Mouse (Mus musculus) MEL (cell line): ENCODE data around the gene Rbbp6. TPM values are rescaled to one million over a fixed set of nuclear protein-coding genes. Genes with fewer than 3 reads are reported as not detected.

Experiments used
- DNase-seq: peaks from one replicate; pipeline ENCODE4 v3.0.0; 2011; ENCODE audit warnings: low read depth, low spot score
- H3K27ac ChIP-seq: 2 replicates; pipeline ENCODE4 v1.5.1; 2012; ENCODE audit warnings: low read depth, mild to moderate bottlenecking, control low read depth, low read length, moderate library complexity; ENCODE audit not compliant: control insufficient read depth
- H3K27me3 ChIP-seq, 2 experiments: fragments of 150-350 bp in 1 of 2; sonication (generic) in 1 of 2; 2 replicates each; pipeline ENCODE4 v1.6.1; 2012; ENCODE audit warnings: low read length in 2 of 2, mild to moderate bottlenecking in 2 of 2, improper control_type of control experiment in 1 of 2, moderate library complexity in 1 of 2; ENCODE audit not compliant: insufficient read depth in 2 of 2, control insufficient read depth in 1 of 2
- H3K36me3 ChIP-seq, 2 experiments: 2 replicates each; pipeline ENCODE4 v1.6.1; 2012 to 2014; ENCODE audit warnings: low read length in 2 of 2, improper control_type of control experiment in 1 of 2, inconsistent platforms in 1 of 2, mild to moderate bottlenecking in 1 of 2; ENCODE audit not compliant: insufficient read depth in 2 of 2, control insufficient read depth in 1 of 2
- H3K4me1 ChIP-seq, 2 experiments: fragments of 150-350 bp in 1 of 2; sonication (generic) in 1 of 2; 2 replicates each; pipeline ENCODE4 v1.6.1; 2012; ENCODE audit warnings: low read length in 2 of 2, improper control_type of control experiment in 1 of 2, mild to moderate bottlenecking in 1 of 2; ENCODE audit not compliant: insufficient read depth in 2 of 2, control insufficient read depth in 1 of 2
- H3K4me3 ChIP-seq, 2 experiments: fragments of 150-350 bp in 1 of 2; sonication (generic) in 1 of 2; 2 replicates each; pipeline ENCODE4 v1.5.1; 2012; ENCODE audit warnings: low read depth in 2 of 2, low read length in 2 of 2, mild to moderate bottlenecking in 2 of 2, moderate library complexity in 2 of 2, control low read depth in 1 of 2, improper control_type of control experiment in 1 of 2; ENCODE audit not compliant: control insufficient read depth in 1 of 2, insufficient read depth in 1 of 2
- H3K79me2 ChIP-seq: 2 replicates; pipeline ENCODE4 v1.6.1; 2012; ENCODE audit warnings: mild to moderate bottlenecking, low read length, moderate library complexity; ENCODE audit not compliant: control insufficient read depth, poor library complexity, insufficient read depth
- H3K9ac ChIP-seq: 2 replicates; pipeline ENCODE4 v1.6.1; 2012; ENCODE audit warnings: low read depth, mild to moderate bottlenecking, control low read depth, low read length, moderate library complexity; ENCODE audit not compliant: control insufficient read depth, poor library complexity, severe bottlenecking
- H3K9me3 ChIP-seq: fragments of 150-350 bp; sonication (generic); replicated peaks from 2 replicates; pipeline ENCODE4 v1.6.1; 2012; ENCODE audit warnings: mild to moderate bottlenecking, low read length, improper control_type of control experiment, moderate library complexity; ENCODE audit not compliant: insufficient read depth
- BHLHE40 ChIP-seq: IDR thresholded peaks from 2 replicates; pipeline ENCODE4 v1.6.1; 2012; ENCODE audit warnings: low read depth, mild to moderate bottlenecking, inconsistent platforms, low read length, improper control_type of control experiment, borderline replicate concordance
- CHD1 ChIP-seq: IDR thresholded peaks from 2 replicates; pipeline ENCODE4 v1.6.1; 2012; ENCODE audit warnings: low read depth, mild to moderate bottlenecking, inconsistent platforms, low read length, improper control_type of control experiment
- CHD2 ChIP-seq: IDR thresholded peaks from 2 replicates; pipeline ENCODE4 v1.6.1; 2011; ENCODE audit warnings: low read length, improper control_type of control experiment
- CTCF ChIP-seq, 3 experiments: IDR thresholded peaks in 2 of 3; conservative IDR thresholded peaks in 1 of 3; 2 replicates each; pipeline ENCODE4 v1.5.1; 2011 to 2012; ENCODE audit warnings: low read length in 3 of 3, low read depth in 2 of 3, mild to moderate bottlenecking in 2 of 3, improper control_type of control experiment in 1 of 3, inconsistent platforms in 1 of 3, mixed read lengths in 1 of 3, moderate library complexity in 1 of 3; ENCODE audit not compliant: control insufficient read depth in 1 of 3, insufficient read depth in 1 of 3, poor library complexity in 1 of 3, severe bottlenecking in 1 of 3
- E2F4 ChIP-seq: IDR thresholded peaks from 2 replicates; pipeline ENCODE4 v1.6.1; 2011; ENCODE audit warnings: low read depth, low read length, improper control_type of control experiment, borderline replicate concordance
- ELF1 ChIP-seq: IDR thresholded peaks from 2 replicates; pipeline ENCODE4 v1.6.1; 2014; ENCODE audit warnings: low read depth, mild to moderate bottlenecking, inconsistent platforms, low read length, improper control_type of control experiment, moderate library complexity
- ETS1 ChIP-seq: IDR thresholded peaks from 2 replicates; pipeline ENCODE4 v1.6.1; 2012; ENCODE audit warnings: low read depth, mild to moderate bottlenecking, inconsistent platforms, low read length, improper control_type of control experiment, moderate library complexity
- HCFC1 ChIP-seq: IDR thresholded peaks from 2 replicates; pipeline ENCODE4 v1.6.1; 2012; ENCODE audit warnings: low read depth, mild to moderate bottlenecking, inconsistent platforms, low read length, improper control_type of control experiment, moderate library complexity
- JUND ChIP-seq: IDR thresholded peaks from 2 replicates; pipeline ENCODE4 v1.6.1; 2011; ENCODE audit warnings: low read depth, mild to moderate bottlenecking, improper control_type of control experiment, low read length
- MAZ ChIP-seq: IDR thresholded peaks from 2 replicates; pipeline ENCODE4 v1.6.1; 2012; ENCODE audit warnings: low read depth, mild to moderate bottlenecking, inconsistent platforms, low read length, improper control_type of control experiment
- MEF2A ChIP-seq: IDR thresholded peaks from 2 replicates; pipeline ENCODE4 v1.6.1; 2014; ENCODE audit warnings: low read depth, mild to moderate bottlenecking, inconsistent platforms, low read length, improper control_type of control experiment; ENCODE audit not compliant: poor library complexity, insufficient replicate concordance, severe bottlenecking; ENCODE audit errors: extremely low read depth
- MYC ChIP-seq: IDR thresholded peaks from 2 replicates; pipeline ENCODE4 v1.6.1; 2011; ENCODE audit warnings: low read depth, mild to moderate bottlenecking, low read length, improper control_type of control experiment, moderate library complexity
- NELFE ChIP-seq: IDR thresholded peaks from 2 replicates; pipeline ENCODE4 v1.6.1; 2011; ENCODE audit warnings: low read depth, low read length, improper control_type of control experiment
- POLR2A ChIP-seq, 2 experiments: IDR thresholded peaks; 2 replicates each; pipeline ENCODE4 v1.6.1; 2011 to 2012; ENCODE audit warnings: low read length in 2 of 2, mild to moderate bottlenecking in 2 of 2, control low read depth in 1 of 2, improper control_type of control experiment in 1 of 2, low read depth in 1 of 2, moderate library complexity in 1 of 2; ENCODE audit not compliant: control insufficient read depth in 1 of 2, insufficient read depth in 1 of 2, poor library complexity in 1 of 2
- POLR2AphosphoS2 ChIP-seq: IDR thresholded peaks from 2 replicates; pipeline ENCODE4 v1.6.1; 2011; ENCODE audit warnings: low read length, improper control_type of control experiment
- RAD21 ChIP-seq: IDR thresholded peaks from 2 replicates; pipeline ENCODE4 v1.6.1; 2011; ENCODE audit warnings: mild to moderate bottlenecking, low read depth, low read length, improper control_type of control experiment
- SIN3A ChIP-seq: IDR thresholded peaks from 2 replicates; pipeline ENCODE4 v1.6.1; 2012; ENCODE audit warnings: low read length, improper control_type of control experiment, inconsistent platforms
- SMC3 ChIP-seq: IDR thresholded peaks from 2 replicates; pipeline ENCODE4 v1.6.1; 2011; ENCODE audit warnings: low read depth, low read length, improper control_type of control experiment
- TAL1 ChIP-seq: IDR thresholded peaks from 2 replicates; pipeline ENCODE4 v1.6.1; 2012; ENCODE audit warnings: mild to moderate bottlenecking, inconsistent platforms, low read length, moderate library complexity, mixed read lengths
- TBP ChIP-seq: IDR thresholded peaks from 2 replicates; pipeline ENCODE4 v1.8.0; 2011; ENCODE audit warnings: low read depth, low read length, improper control_type of control experiment
- USF1 ChIP-seq: IDR thresholded peaks from 2 replicates; pipeline ENCODE4 v1.6.1; 2014; ENCODE audit warnings: low read depth, mild to moderate bottlenecking, inconsistent platforms, low read length, improper control_type of control experiment, moderate library complexity
- USF2 ChIP-seq, 2 experiments: IDR thresholded peaks; 2 replicates each; pipeline ENCODE4 v1.6.1; 2011 to 2012; ENCODE audit warnings: improper control_type of control experiment in 2 of 2, low read length in 2 of 2, borderline replicate concordance in 1 of 2, inconsistent platforms in 1 of 2, low read depth in 1 of 2, mild to moderate bottlenecking in 1 of 2; ENCODE audit not compliant: insufficient read depth in 1 of 2
- ZC3H11A ChIP-seq: IDR thresholded peaks from 2 replicates; pipeline ENCODE4 v1.6.1; 2012; ENCODE audit warnings: low read depth, mild to moderate bottlenecking, inconsistent platforms, low read length, improper control_type of control experiment
- ZKSCAN1 ChIP-seq: IDR thresholded peaks from 2 replicates; pipeline ENCODE4 v1.6.1; 2012; ENCODE audit warnings: low read depth, mild to moderate bottlenecking, inconsistent platforms, low read length, improper control_type of control experiment, moderate library complexity
- ZMIZ1 ChIP-seq: IDR thresholded peaks from 2 replicates; pipeline ENCODE4 v1.6.1; 2012; ENCODE audit warnings: low read depth, mild to moderate bottlenecking, inconsistent platforms, low read length, improper control_type of control experiment, moderate library complexity
- ZNF384 ChIP-seq: IDR thresholded peaks from 2 replicates; pipeline ENCODE4 v1.6.1; 2012; ENCODE audit warnings: low read depth, mild to moderate bottlenecking, inconsistent platforms, low read length, improper control_type of control experiment
- polyA plus RNA-seq, 2 experiments: library from polyadenylated mRNA; stranded (reverse) in 1 of 2; unstranded in 1 of 2; fragments of >175 nt in 1 of 2; fragments of >200 nt in 1 of 2; gene quantifications; 2 replicates each; pipeline versions ENCODE4 v1.2.1 to v1.2.4; 2012; ENCODE audit warnings: low replicate concordance in 2 of 2, low read depth in 1 of 2; ENCODE audit not compliant: insufficient read length in 2 of 2, insufficient read depth in 1 of 2, missing spikeins in 1 of 2
- total RNA-seq: library from RNA; depleted of rRNA; stranded (reverse); fragments of 300-350 nt; gene quantifications from 2 replicates; pipeline ENCODE4 v1.2.3, GENCODE M21; 2012

The Rbbp6 gene
- total and polyA plus RNA-seq, 3 experiments: 22.7 to 70.6 TPM; not detected in 1

DNA sequence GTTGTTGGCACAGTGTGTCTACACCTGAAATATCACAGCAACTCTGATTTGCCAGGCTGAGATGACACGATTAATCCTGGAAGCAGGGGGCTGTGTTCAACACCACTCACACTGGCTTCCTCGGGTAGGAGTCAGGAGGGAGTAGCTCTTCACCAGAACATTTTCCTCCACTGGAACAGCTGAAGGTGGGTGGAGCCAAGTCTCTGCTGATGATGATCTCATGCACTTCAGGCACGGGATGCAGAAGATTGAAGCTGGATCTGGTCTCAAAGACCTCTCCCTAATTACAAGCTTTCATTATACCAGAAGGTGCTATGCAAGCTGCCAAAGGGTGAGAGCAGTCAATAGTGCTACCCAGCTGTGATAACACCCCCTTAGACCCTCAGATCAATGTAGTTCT is 35.0 kb upstream of the Rbbp6 start:
- H3K4me1 ChIP-seq: peaks cover 0 to 4% of the 10 kb centered on the region in 2 experiments; a peak in 2 of 4 replicates
- no peaks in the 10 kb centered on the region for H3K79me2 ChIP-seq
- H3K27me3 ChIP-seq: no peaks in the 10 kb centered on the region; a peak in 1 of 4 replicates
- TF ChIP-seq MAZ (no peak), CHD2 (no peak), SIN3A (no peak), HCFC1 (no peak), BHLHE40 (no peak), SMC3 (no peak), JUND (no peak), TAL1 (no peak), ZKSCAN1 (no peak), TBP (no peak), E2F4 (no peak)
- no peak overlapping the region for H3K9ac ChIP-seq
- H3K27ac ChIP-seq: no peak overlapping the region
- H3K4me3 ChIP-seq: no peak overlapping the region
- peaks cover 0 to 5% of the 10 kb centered on the region in 2 experiments; a peak in 2 of 4 replicates for H3K36me3 ChIP-seq
- H3K9me3 ChIP-seq: no peaks in the 10 kb centered on the region
- no peak for DNase-seq

DNA sequence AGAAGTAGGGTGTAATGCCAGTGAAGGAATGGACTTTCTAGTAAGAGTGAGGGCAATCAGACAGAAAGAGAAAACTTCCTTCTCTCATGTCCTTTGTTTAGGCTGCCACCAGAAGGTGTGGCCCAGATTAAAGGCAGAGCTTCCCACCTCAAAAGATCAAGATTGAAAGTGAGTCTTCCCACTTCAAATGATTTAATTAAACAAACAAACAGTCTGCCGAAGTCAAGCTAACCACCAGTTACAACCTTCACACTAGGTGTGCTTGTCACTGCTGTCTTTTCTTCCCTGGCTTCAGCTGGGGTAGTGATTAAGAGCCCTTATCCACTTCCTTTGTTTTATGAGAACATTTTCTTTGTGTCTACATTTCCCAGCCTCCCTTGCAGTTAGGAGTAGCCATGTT is 33.3 kb upstream of the Rbbp6 start:
- no peak overlapping the region for H3K4me3 ChIP-seq
- DNase-seq: peak; percentile 36
- H3K79me2 ChIP-seq: no peaks in the 10 kb centered on the region
- H3K36me3 ChIP-seq: peaks cover 0 to 3% of the 10 kb centered on the region in 2 experiments; a peak in 2 of 4 replicates
- no peaks in the 10 kb centered on the region for H3K9me3 ChIP-seq
- H3K27me3 ChIP-seq: no peaks in the 10 kb centered on the region; a peak in 1 of 4 replicates
- TF ChIP-seq ZNF384 (no peak), MYC (no peak), ELF1 (no peak), USF1 (no peak), ETS1 (no peak), ZC3H11A (no peak), CHD2 (no peak), CHD1 (no peak), NELFE (no peak), RAD21 (no peak), E2F4 (no peak), CTCF (IDR thresholded peaks at IDR 0.05 in 2 of 3, conservative IDR thresholded peaks at IDR 0.05 in 1 of 3; ENCODE audit: control insufficient read depth in 1 of 3, insufficient read depth in 1 of 3, low read depth in 2 of 3, low read length in 3 of 3, poor library complexity in 1 of 3, severe bottlenecking in 1 of 3) (no peak), MEF2A (no peak), POLR2A (IDR thresholded peaks at IDR 0.05; ENCODE audit: control insufficient read depth in 1 of 2, insufficient read depth in 1 of 2, low read depth in 1 of 2, low read length in 2 of 2, poor library complexity in 1 of 2) (no peak), JUND (no peak), POLR2AphosphoS2 (no peak), ZMIZ1 (no peak), USF2 (IDR thresholded peaks at IDR 0.05; ENCODE audit: borderline replicate concordance in 1 of 2, insufficient read depth in 1 of 2, low read depth in 1 of 2, low read length in 2 of 2) (no peak), TBP (no peak)
- no peak overlapping the region for H3K9ac ChIP-seq
- H3K4me1 ChIP-seq: no peaks in the 10 kb centered on the region; a peak in 1 of 4 replicates
- no peak overlapping the region for H3K27ac ChIP-seq
